Mouse (Mus musculus) ovary, adult 18-20 months (tissue): ENCODE results near the gene Ankrd61.
A peak's percentile ranks its signal among the peaks of the same experiment; 100 is the strongest.

Source experiments
- DNase-seq: peaks from one replicate; pipeline ENCODE4 v3.0.0; 2022; ENCODE audit warnings: low spot score, mixed read lengths

Ankrd61 gene

GRCm38 (mm10) chr5:143897635-143898330 lies at the start of gene Ankrd61:
Gene Ankrd61, minus strand, starts transcription at chr5:143897685.
- no peak for DNase-seq

GRCm38 (mm10) chr5:143943231-143944125 lies 46.0 kb upstream of the Ankrd61 start:
- no peak for DNase-seq

- DNase-seq, result no peak
Observed at GRCm38 (mm10) chr5:143941588-143941987, 44.1 kb upstream of the Ankrd61 start.

- DNase-seq, result no peak
Observed at GRCm38 (mm10) chr5:143936156-143936555, 38.7 kb upstream of the Ankrd61 start.

DNA sequence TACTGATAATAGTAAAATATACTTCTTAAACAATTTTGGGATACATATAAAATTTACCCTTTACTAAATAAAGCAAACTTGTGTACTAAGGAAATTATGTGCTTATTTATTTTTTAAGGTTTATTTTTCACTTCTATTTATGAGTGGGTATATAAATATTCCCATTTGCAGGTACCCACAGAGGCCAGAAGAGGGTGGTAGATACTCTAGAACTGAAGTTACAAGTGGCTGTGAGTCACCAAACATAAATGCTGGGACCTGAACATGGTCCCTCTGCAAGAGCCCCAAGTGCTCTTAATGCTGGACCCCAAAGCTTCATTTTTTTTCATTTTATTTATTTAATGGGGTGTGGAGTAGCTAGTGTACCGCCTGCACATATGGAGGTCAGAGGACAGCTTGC lies 36.4 kb upstream of the Ankrd61 start:
- no peak for DNase-seq

GRCm38 (mm10) chr5:143933414-143933813 lies 35.9 kb upstream of the Ankrd61 start:
- DNase-seq, result no peak

DNA sequence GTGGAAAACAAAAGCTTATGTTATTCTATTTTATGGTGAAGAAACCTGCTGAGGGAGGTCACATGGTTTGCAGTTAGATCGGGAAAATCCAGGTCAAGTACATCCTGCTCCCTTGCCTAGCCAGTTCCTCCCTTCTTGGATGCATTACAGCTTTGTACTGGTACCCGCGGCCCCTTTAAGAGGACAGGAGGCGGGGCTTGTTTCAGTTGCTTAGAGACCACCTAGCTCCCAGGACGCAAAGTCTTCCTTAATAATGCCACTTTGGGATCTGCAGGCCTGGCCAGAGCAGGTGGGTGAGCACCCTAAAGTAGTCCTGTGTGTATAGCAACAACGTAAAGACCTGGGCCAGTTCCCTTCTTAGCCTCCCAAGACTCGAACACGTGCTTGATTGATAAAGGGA lies 35.3 kb upstream of the Ankrd61 start, which contains the start of gene Rsph10b:
Gene Rsph10b, plus strand, starts transcription at position 205 of the 400 bp plus-strand sequence.
- DNase-seq, result no peak

DNA sequence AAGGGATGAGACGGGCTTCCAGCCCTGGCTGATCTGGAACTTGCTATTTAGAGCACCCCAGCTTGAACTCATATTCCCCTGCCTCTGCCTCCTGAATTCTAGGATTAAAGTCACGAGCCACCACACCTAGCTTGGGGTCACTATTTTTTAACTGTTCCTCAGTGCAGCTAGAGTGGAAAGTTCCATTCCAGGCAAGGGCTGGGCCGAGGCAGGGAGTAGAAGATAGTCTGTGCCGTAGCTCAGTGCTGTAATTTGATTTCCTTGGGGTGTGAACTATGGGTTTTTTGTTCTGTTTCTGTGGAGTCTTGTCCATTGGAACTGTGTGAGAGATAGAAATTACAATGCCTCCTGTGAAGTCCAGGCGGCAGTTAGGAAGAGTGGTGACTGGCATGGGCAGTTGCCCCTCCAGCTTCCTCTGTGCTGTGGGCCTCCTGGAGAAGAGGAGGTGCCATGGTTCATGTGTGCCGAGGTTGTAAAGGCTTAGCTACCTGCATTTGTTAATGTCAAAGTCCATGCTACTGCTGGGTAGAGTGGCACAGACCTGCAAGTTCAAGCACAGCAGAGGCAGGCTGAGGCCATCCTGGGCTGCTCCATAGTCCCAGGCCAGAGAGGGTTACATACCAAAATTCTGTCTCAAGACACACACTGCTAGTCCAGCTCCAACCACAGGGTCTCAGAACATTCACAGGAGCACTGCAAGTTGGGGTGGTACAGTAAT lies 34.5 kb upstream of the Ankrd61 start:
- DNase-seq, result no peak

DNA sequence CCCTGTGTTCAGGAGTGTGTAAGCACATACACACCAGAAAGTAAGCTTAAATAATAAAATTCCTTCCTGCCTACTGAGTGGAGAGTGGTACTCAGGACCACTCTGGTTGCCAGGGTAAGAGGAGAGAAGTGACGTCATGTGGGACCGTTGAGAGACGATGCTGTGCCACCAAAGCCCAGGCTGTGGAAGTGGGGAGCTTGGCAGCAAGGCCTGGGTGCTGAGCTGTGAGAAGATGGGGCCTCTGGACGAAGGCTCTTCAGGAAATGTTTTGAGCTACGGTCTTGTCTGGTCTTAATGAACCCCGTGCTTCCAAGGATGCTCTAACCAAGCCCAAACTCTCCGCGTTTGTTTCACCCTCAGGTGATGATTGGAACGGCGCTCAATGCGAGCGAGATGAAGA lies 33.2 kb upstream of the Ankrd61 start:
- no peak for DNase-seq

- DNase-seq, result no peak
Observed at GRCm38 (mm10) chr5:143929291-143929690, 31.8 kb upstream of the Ankrd61 start.

DNA sequence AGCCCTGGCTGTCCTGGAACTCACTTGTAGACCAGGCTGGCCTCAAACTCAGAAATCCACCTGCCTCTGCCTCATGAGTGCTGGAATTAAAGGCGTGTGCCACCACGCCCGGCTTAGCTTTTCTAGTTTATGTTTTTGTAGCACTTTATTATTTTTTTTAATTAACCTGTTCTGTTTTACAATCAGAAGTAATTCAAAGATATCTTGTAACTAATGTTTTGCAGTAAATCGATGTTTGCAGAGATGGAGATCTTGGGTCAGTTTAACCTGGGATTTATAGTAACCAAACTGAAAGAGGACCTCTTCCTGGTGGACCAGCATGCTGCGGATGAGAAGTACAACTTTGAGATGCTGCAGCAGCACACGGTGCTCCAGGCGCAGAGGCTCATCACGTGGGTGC lies 30.4 kb upstream of the Ankrd61 start, which contains the start of gene Gm42421:
Gene Gm42421, plus strand, starts transcription at position 301 of the 400 bp plus-strand sequence.
- DNase-seq, result no peak

DNA sequence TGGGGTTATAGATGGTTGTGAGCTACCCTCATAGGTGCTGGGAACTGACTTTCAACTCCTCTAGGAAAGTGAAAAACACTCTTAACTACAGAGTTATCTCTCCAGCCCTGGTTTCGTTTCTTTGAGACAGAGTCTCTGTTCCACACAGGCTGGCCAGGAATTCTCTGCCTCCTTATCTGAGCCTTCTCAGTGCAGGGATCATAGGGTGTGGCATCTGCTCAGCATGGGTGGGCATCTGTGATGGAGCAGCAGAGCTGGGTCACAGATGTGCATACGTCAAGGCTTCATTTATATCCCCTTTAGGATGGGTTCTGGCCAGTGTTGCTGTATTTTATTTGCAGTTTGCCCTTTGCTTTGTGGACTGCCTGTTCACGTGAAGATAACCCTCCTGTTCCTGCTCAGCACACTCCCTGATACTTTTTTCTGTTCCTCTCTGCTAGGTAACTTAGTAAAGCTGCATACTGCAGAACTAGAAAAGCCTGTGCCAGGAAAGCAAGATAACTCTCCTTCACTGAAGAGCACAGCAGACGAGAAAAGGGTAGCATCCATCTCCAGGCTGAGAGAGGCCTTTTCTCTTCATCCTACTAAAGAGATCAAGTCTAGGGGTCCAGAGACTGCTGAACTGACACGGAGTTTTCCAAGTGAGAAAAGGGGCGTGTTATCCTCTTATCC lies 27.4 kb upstream of the Ankrd61 start:
- DNase-seq, result no peak

GRCm38 (mm10) chr5:143918120-143918519 lies 20.6 kb upstream of the Ankrd61 start:
- DNase-seq, result no peak

DNA sequence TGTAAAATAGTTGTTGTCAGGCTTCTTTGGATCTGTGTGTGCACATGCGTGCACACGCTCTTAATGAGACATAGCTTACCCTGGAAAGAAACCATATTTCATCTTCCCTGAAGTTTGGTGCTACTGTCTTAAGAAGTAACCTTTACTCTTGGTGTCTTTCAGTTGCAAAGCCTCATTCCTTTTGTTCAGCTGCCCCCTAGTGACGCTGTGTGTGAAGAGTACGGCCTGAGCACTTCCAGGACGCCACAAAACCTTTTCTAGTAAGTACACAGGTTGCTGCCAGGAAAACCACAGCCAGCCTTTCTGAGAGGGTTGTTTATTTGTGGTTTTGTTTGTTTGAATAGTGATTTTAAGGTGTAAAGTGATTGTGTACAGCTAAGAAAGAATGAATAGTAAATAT lies 19.9 kb upstream of the Ankrd61 start:
- DNase-seq, result peak; percentile 16

DNA sequence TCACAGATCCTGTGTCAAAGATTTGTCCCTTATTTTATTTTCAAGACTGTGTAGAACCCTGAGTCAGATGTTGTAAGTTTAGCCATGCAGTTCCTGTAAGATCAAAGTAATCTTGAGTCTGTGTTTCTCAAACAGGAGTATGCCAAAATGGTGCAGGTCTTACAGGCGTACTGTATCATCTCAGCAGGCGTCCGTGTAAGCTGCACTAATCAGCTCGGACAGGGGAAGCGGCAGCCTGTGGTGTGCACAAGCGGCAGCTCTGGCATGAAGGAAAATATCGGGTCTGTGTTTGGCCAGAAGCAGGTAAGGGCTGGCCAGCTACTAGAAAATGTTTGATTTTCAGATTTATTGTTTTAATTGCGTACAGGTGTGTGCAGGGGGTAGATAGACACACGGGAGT lies 18.7 kb upstream of the Ankrd61 start:
- no peak for DNase-seq

DNA sequence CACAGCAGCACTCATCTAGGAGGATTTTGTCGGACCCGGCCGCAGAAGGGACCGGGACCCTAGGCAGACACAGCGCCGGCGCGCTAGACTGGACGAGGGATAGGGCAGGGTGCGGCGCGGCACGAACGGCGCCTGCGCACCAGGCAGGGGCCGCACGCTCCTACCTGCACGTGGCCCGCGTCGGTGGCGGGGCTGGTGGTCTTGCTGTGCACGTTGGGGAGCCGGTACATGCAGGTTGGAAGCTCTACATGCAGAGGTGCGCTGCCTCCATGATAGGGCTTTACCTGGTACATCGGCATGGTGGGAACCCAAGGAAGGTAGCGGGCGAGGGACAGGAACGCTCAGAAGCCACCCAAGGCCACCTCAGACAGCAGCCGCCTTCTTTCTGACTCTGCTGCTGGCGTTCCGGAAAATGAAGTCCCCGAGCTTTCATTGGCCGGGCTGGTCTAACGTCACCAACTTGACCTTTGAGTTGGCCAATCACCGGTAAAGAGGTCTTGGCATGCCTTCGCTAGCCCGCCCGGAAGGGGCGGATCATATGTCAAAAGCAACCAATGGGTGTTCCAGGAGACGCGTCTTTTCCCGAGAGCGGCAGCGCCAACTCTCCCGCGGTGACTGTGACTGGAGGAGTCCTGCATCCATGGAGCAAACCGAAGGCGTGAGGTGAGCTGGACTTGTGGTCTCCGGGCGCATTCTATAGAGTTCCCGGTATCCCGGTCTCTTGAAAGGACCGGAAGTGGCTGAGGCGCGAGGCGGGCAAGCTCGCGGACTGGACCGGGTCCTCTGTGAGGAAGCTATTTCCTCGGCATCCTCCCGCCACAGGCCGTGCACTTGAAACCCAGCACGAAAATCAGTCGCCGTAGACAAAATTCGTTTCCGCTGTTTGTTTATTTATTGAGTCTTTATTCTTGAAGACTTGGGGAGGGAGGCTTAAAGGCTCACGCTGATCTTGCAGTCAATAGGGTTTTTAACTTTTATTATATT lies 12.2 kb upstream of the Ankrd61 start, which contains the start of the genes Aimp2 and Pms2:
Gene Aimp2, minus strand, starts transcription at position 431 of the 984 bp plus-strand sequence.
Gene Pms2, plus strand, starts transcription at position 548 of the 984 bp plus-strand sequence.
- peak; percentile 95 for DNase-seq

- no peak for DNase-seq
Observed at GRCm38 (mm10) chr5:143908926-143909325, 11.4 kb upstream of the Ankrd61 start.

- DNase-seq, result no peak
Observed at GRCm38 (mm10) chr5:143906429-143906828, 8.9 kb upstream of the Ankrd61 start.

DNA sequence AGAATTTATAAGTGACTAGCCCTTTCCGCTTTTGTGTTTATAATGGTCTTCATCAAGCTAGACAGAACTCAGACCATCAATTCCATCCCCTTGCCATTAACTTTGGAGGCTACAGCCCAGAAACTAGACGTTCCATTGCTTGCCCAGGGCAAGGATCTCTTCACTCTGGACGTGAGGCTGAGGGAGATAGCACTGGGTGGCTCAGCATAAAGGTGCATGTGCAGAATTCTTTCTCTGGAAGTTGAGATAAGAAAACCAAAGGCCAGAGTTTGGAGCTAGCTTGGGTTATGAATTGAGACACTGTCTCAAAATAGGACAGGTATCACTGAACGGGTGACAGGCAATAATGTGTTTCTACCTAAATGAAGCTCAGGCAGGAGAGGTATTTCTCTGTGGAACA lies 6.3 kb upstream of the Ankrd61 start:
- DNase-seq, result no peak

DNA sequence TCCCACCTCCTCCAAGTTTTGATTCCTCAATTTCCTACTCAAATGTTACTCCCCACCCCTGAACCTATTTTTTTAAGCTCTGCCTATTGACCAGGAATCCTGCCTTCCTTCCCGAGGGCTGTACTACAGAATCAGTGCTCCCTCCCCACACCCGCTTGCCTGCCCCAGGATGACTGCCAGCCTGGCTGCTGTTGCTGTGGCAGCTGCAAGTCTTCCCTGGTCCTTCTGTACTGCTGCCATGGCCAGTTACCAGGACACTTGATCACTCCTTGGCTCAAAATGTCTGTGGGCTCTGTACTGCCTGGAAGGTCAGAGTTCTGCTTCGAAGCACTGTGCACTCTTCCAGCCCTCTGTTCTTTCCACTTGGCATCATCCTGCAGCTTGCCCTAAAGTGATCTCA lies 4.6 kb upstream of the Ankrd61 start:
- DNase-seq, result no peak
